ENCODE assay signal across 13 mouse cellular contexts in genomic region chr11:54343703-54344102, GRCm38 (mm10). TPM values are rescaled to one million over a fixed set of nuclear protein-coding genes. Genes with fewer than 3 reads are reported as not detected.
A peak's percentile ranks its signal among the peaks of the same experiment; 100 is the strongest.
DNase-seq lines count a peak whose midpoint lies in the region; ATAC-seq lines count a peak whose summit lies in the region.
"Had no signal": no experiment of that assay in that cellular context is flagged by ENCODE, and none has a peak within 500 bp of the region (broad histone marks: within the 10 kb centered on the region; RNA-seq: fewer than 3 reads in every experiment).

No protein-coding gene starts in this region.

- no peaks in the 10 kb centered on the region for H3K27me3 ChIP-seq in heart, embryonic 10.5 days (ENCODE audit: insufficient read depth, poor library complexity, severe bottlenecking)
- no peaks in the 10 kb centered on the region for H3K27me3 ChIP-seq in neural tube, embryonic 11.5 days (ENCODE audit: control insufficient read depth, insufficient read depth, low read length)
- H3K27me3 ChIP-seq: embryonic facial prominence, embryonic 13.5 days had no signal

- no peak overlapping the region for H3K4me3 ChIP-seq in heart, embryonic 10.5 days
- no peak overlapping the region for H3K4me3 ChIP-seq in neural tube, embryonic 11.5 days (ENCODE audit: low read depth, low read length)
- H3K4me3 ChIP-seq: embryonic facial prominence, embryonic 13.5 days; heart, adult 2 months had no signal

- no peak overlapping the region for H3K27ac ChIP-seq in heart, embryonic 10.5 days
- no peak overlapping the region for H3K27ac ChIP-seq in neural tube, embryonic 11.5 days (ENCODE audit: low read depth, low read length)
- H3K27ac ChIP-seq: embryonic facial prominence, embryonic 13.5 days; heart, adult 2 months had no signal

- WGBS in heart, embryonic 10.5 days = 41% methylated on average over 4 of the region's 4 CpGs
- 61% methylated on average over 4 of the region's 4 CpGs for WGBS in neural tube, embryonic 11.5 days

- H3K36me3 ChIP-seq in heart, embryonic 10.5 days = no peaks in the 10 kb centered on the region
- no peaks in the 10 kb centered on the region; the same call in 1 of the 2 replicates for H3K36me3 ChIP-seq in neural tube, embryonic 11.5 days (ENCODE audit: control insufficient read depth, insufficient read depth, low read length)
- H3K36me3 ChIP-seq: embryonic facial prominence, embryonic 13.5 days had no signal

- ATAC-seq in neural tube, embryonic 11.5 days (ENCODE audit: insufficient read depth, low FRiP score, low TSS enrichment) = no peak

- no peaks in the 10 kb centered on the region for H3K9me3 ChIP-seq in heart, embryonic 10.5 days
- H3K9me3 ChIP-seq in neural tube, embryonic 11.5 days (ENCODE audit: control insufficient read depth, low read length) = no peaks in the 10 kb centered on the region
- H3K9me3 ChIP-seq: embryonic facial prominence, embryonic 13.5 days had no signal

- peak; percentile 52 for DNase-seq in heart, postnatal 4 days
- no peak for DNase-seq in heart, embryonic 10.5 days (ENCODE audit: low spot score)
- DNase-seq in thymus, postnatal 0 days (ENCODE audit: low spot score) = peak; percentile 19
- DNase-seq in thymus, adult 18-20 months = no peak
- DNase-seq in embryo, embryonic 11.5 days (ENCODE audit: low read depth, low spot score) = peak; percentile 26
- peak; percentile 49 for DNase-seq in neural tube, embryonic 11.5 days (ENCODE audit: low spot score)
- no peak for DNase-seq in cerebellum, adult 9-10 months
- no peak for DNase-seq in right cerebral cortex, postnatal 36 days (ENCODE audit: low spot score in 2 of 2)
- DNase-seq: heart, adult 2 months; right cerebral cortex, postnatal 14 days had no signal

- H3K4me1 ChIP-seq in heart, embryonic 10.5 days = no peaks in the 10 kb centered on the region
- H3K4me1 ChIP-seq in neural tube, embryonic 11.5 days (ENCODE audit: control insufficient read depth, insufficient read depth, low read length) = no peaks in the 10 kb centered on the region
- H3K4me1 ChIP-seq: embryonic facial prominence, embryonic 13.5 days had no signal

- no peak overlapping the region for H3K4me2 ChIP-seq in neural tube, embryonic 11.5 days (ENCODE audit: low read depth)
- H3K4me2 ChIP-seq: embryonic facial prominence, embryonic 13.5 days had no signal

- no peak overlapping the region for H3K9ac ChIP-seq in neural tube, embryonic 11.5 days (ENCODE audit: low read length)
- H3K9ac ChIP-seq: embryonic facial prominence, embryonic 13.5 days had no signal

RNA-seq across cellular contexts. Expression of gene Meikin, which starts 26.7 kb away (rescaled TPM):
- not detected for total RNA-seq in heart, postnatal 4 days (2021)
- polyA plus RNA-seq in heart, embryonic 10.5 days (2016; fragmentation: Nextera tagmentation; extraction: Ambion mirVana) = not detected in 2 replicates
- not detected in 2 replicates for polyA plus RNA-seq in thymus, postnatal 0 days (2015; fragmentation: Nextera tagmentation; extraction: Ambion mirVana)
- polyA plus RNA-seq in neural tube, embryonic 11.5 days (2014; fragmentation: Nextera tagmentation; extraction: Ambion mirVana) = not detected in 2 replicates
- total RNA-seq: heart, adult 2 months; layer of hippocampus, postnatal 10 days; megakaryocyte, adult 5-6 weeks had no signal
- polyA plus RNA-seq: embryonic facial prominence, embryonic 13.5 days; heart, adult 2 months had no signal

RNA-seq across cellular contexts. Expression of gene Acsl6, which starts 40.1 kb away (rescaled TPM):
- 1 to 10 TPM in 1 of 2 experiments, under 1 TPM in 1; 0.50 to 1.2 TPM for total RNA-seq in heart, postnatal 4 days (2021)
- polyA plus RNA-seq in heart, embryonic 10.5 days (2016; fragmentation: Nextera tagmentation; extraction: Ambion mirVana) = 1.1 and 1.2 TPM in 2 replicates
- polyA plus RNA-seq in thymus, postnatal 0 days (2015; fragmentation: Nextera tagmentation; extraction: Ambion mirVana) = 0.50 and 0.75 TPM in 2 replicates
- 16.6 and 17.7 TPM in 2 replicates for polyA plus RNA-seq in neural tube, embryonic 11.5 days (2014; fragmentation: Nextera tagmentation; extraction: Ambion mirVana)

Comparison
In these comparisons a context has a peak if more than half of its experiments do, and no peak if none do; other contexts are left out.
1. DNase-seq: peak in heart, postnatal 4 days (single experiment), thymus, postnatal 0 days (single experiment), embryo, embryonic 11.5 days (single experiment) and neural tube, embryonic 11.5 days (single experiment); none in heart, embryonic 10.5 days (single experiment), thymus, adult 18-20 months (0 of 2), cerebellum, adult 9-10 months (single experiment) and right cerebral cortex, postnatal 36 days (0 of 2).